Mouse (Mus musculus) hindbrain, embryonic 12.5 days (tissue): ENCODE measurements around the gene Ppp1r27. TPM values are rescaled to one million over a fixed set of nuclear protein-coding genes. Genes with fewer than 3 reads are reported as not detected.
"Not testable (repeated sequence)": the region's sequence is repeated elsewhere in the genome, so short reads cannot be mapped to it uniquely, and the experiment has no call there.

Source experiments
- ATAC-seq: fragments of 200-750 bp; cut with Nextera tagmentation; 2 replicates; pipeline ENCODE4 v1.8.0; 2017; ENCODE audit warnings: moderate TSS enrichment; ENCODE audit not compliant: low FRiP score
- H3K27ac ChIP-seq: fragments of 300-500 bp; sonication (generic); 2 replicates; pipeline ENCODE4 v1.5.1; 2016; ENCODE audit warnings: mild to moderate bottlenecking
- H3K27me3 ChIP-seq: fragments of 300-500 bp; sonication (generic); 2 replicates; pipeline ENCODE4 v1.6.1; 2016; ENCODE audit warnings: mild to moderate bottlenecking
- H3K36me3 ChIP-seq: fragments of 300-500 bp; sonication (generic); 2 replicates; pipeline ENCODE4 v1.6.1; 2016; ENCODE audit warnings: mild to moderate bottlenecking
- H3K4me1 ChIP-seq: fragments of 300-500 bp; sonication (generic); 2 replicates; pipeline ENCODE4 v1.6.1; 2016
- H3K4me2 ChIP-seq: fragments of 300-500 bp; sonication (generic); replicated peaks from 2 replicates; pipeline ENCODE4 v1.6.1; 2016; ENCODE audit warnings: mild to moderate bottlenecking
- H3K4me3 ChIP-seq: fragments of 300-500 bp; sonication (generic); 2 replicates; pipeline ENCODE4 v1.5.1; 2016; ENCODE audit warnings: mild to moderate bottlenecking
- H3K9ac ChIP-seq: fragments of 300-500 bp; sonication (generic); 2 replicates; pipeline ENCODE4 v1.6.1; 2016; ENCODE audit warnings: mild to moderate bottlenecking, moderate library complexity
- H3K9me3 ChIP-seq: fragments of 300-500 bp; sonication (generic); replicated peaks from 2 replicates; pipeline ENCODE4 v1.6.1; 2016; ENCODE audit warnings: mild to moderate bottlenecking
- WGBS: fragments of 180-500 bp; shearing (Covaris S2); methylation state at CpG from one replicate; pipeline ENCODE4 v1.1.7; 2016; 5-methylcytosine and 5-hydroxymethylcytosine counted together
- polyA plus RNA-seq: library from polyadenylated mRNA; unstranded; fragments of >200 nt; fragmentation: Nextera tagmentation; extraction: Ambion mirVana; gene quantifications from 2 replicates; pipeline ENCODE4 v1.2.1, GENCODE M21; 2016

Gene Ppp1r27
- not detected in 2 replicates for polyA plus RNA-seq

DNA sequence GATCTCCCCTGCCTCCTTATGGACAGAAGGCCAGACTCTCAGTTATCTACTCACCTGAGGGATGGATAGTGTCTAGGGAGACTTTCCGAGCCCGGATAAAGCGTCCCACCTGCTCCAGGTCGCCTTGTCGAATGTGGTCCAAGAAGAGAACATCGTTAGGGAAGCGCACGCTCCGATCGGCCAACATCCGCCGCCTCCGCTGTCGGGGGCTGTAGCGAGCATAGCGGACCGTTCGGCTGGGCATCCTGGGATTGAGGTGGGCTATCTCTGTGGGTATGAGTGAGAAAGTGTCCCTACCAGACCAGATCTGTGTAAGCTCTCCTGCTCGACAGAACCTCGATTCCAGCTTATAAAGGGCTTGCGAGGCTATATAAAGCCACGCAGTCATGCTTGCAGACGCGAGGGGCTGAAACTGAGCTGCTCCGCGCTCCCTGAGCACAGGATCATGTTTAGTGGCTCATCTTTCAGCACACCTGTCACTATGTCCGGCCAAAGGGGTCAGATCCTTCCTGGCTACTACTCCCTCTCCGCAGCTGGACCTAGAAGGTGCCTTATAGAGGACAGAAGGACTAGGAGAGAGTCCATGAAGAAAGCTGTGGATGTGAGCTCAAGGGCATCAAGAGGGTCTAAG, at the start of gene Ppp1r27:
Gene Ppp1r27 (minus strand): TSS at position 323 of the 631 bp plus-strand sequence.
- no peaks in the 10 kb centered on the region for H3K36me3 ChIP-seq
- H3K4me2 ChIP-seq: peak within 1 kb of the TSS; percentile 94
- H3K4me1 ChIP-seq: peaks cover 26% of the 10 kb centered on the region
- peak within 1 kb of the TSS; percentile 90 for H3K4me3 ChIP-seq
- no peaks in the 10 kb centered on the region for H3K9me3 ChIP-seq
- WGBS: 93% methylated on average over 28 of the region's 28 CpGs
- ATAC-seq: no peak
- H3K9ac ChIP-seq: peak within 1 kb of the TSS; percentile 98
- H3K27ac ChIP-seq: peak within 1 kb of the TSS; percentile 83
- no peaks in the 10 kb centered on the region for H3K27me3 ChIP-seq

- Histone ChIP-seq H3K4me2 (no peak overlapping the region), H3K27ac (no peak overlapping the region), H3K9ac (no peak overlapping the region), H3K4me3 (no peak overlapping the region), H3K9me3 (no peaks in the 10 kb centered on the region), H3K4me1 (peaks cover 21% of the 10 kb centered on the region), H3K36me3 (peaks cover 55% of the 10 kb centered on the region), H3K27me3 (no peaks in the 10 kb centered on the region)
- 98% methylated on average over 3 of the region's 3 CpGs for WGBS
- ATAC-seq: no peak
Observed at GRCm38 (mm10) chr11:120600716-120601115, 49.8 kb upstream of the Ppp1r27 start.

GRCm38 (mm10) chr11:120598990-120599549, 48.1 kb upstream of the Ppp1r27 start:
- ATAC-seq: no peak
- Histone ChIP-seq H3K27ac (peak overlapping the region; percentile 91), H3K4me3 (peak overlapping the region; percentile 83), H3K36me3 (peaks cover 52% of the 10 kb centered on the region), H3K4me2 (peak overlapping the region; percentile 96), H3K9me3 (no peaks in the 10 kb centered on the region), H3K4me1 (peaks cover 21% of the 10 kb centered on the region), H3K27me3 (no peaks in the 10 kb centered on the region), H3K9ac (peak overlapping the region; percentile 93)
- 44% methylated on average over 17 of the region's 17 CpGs for WGBS

DNA sequence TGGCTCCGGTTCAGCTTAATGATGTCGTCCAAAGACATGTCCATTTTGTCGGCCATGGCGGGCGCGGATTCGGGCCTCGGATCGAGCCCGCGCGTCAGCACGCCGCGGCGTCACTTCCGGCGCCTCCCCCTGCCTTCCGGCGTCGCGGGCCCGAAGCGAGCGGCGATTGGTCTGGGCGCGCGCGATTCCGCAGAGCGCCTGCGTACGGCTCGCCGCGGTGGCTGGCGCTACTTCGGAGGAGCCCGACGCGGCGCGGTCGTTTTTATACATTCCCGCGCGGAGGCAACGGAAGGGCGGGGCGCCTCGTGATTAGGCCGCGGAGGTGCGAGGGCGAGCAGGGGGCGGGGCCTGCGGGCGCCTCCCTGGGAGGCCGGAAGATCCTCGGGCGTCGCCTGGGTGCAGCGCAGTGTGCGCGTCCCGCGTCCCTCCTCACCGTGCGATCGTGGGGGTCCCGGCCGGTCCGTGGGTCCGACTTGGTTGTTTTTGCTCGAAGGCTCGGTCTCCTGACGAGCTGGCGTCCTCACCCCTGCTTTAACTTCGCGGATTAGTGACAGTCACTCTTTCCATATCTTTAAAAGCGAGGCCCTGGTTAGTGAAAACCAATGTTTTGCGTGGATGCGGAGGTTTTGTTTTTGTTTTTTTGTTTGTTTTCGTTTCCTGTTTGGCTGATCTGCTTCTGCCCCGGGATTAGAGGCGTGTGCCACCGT, 47.5 kb upstream of the Ppp1r27 start, which contains the start of the genes Alyref and Anapc11:
Gene Alyref (minus strand): TSS at position 83 of the 707 bp plus-strand sequence.
Gene Anapc11 (plus strand): TSS at position 139 of the 707 bp plus-strand sequence.
- Histone ChIP-seq H3K27ac (peak within 1 kb of the TSS; percentile 91), H3K4me2 (peak within 1 kb of the TSS; percentile 96), H3K4me1 (peaks cover 21% of the 10 kb centered on the region), H3K4me3 (peak within 1 kb of the TSS; percentile 83), H3K36me3 (peaks cover 52% of the 10 kb centered on the region), H3K9me3 (no peaks in the 10 kb centered on the region), H3K27me3 (no peaks in the 10 kb centered on the region), H3K9ac (peak within 1 kb of the TSS; percentile 93)
- peak; percentile 97 for ATAC-seq
- WGBS: under 1% methylated on average over 88 of the region's 88 CpGs

DNA sequence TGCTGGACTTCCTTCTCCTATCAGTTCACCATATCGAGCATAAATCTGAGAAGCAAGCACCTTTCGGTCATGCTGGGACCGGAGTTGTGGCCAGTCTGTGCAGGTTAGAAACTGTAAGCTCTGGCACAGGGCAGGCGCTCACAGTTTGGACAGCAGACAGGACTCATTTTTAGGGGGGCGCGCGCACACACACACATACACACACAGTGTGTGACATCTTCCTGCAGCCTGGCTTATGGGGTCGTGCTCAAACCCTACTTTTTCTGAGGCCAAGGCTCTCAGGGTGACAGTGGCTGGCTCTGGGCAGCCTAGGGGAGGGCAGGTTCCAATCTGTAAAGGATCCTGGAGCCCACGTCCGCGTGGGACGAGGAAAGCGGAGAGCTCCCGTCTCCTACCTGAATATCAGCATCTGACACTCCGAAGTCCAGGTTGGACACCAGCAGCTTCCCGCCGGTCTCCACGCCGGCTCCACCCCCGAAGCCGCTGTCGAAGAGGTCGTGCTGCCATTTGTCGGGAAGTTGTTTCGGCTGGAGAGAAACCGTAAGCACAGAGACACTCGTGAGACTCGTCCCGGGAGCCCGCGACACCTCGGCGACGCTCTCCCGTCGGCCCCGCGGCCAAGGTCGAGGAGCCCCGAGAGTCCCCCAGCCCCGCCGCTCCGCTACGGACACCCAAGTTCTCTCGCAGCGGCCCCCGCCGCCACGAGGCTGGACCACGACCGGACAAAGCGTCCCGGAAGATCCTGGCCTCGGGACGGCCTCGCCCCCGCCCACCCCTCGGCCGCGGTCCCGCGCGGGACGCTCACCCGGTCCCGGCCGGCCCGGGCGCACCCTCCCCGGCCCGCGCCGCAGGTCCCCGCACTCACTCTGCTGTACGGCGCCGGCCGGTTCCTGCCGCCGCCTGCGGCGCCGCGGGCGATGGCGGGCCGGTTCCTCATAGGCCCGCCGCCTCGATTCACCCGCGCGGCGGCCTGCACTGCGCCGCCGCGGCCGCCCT, 46.6 kb upstream of the Ppp1r27 start:
- H3K36me3 ChIP-seq: peaks cover 52% of the 10 kb centered on the region
- H3K4me3 ChIP-seq: peak overlapping the region; percentile 83
- ATAC-seq: peak; percentile 81
- no peaks in the 10 kb centered on the region for H3K27me3 ChIP-seq
- H3K9ac ChIP-seq: peak overlapping the region; percentile 93
- 4% methylated on average over 96 of the region's 99 CpGs for WGBS
- H3K9me3 ChIP-seq: no peaks in the 10 kb centered on the region
- peaks cover 21% of the 10 kb centered on the region for H3K4me1 ChIP-seq
- peak overlapping the region; percentile 91 for H3K27ac ChIP-seq
- H3K4me2 ChIP-seq: peak overlapping the region; percentile 96

DNA sequence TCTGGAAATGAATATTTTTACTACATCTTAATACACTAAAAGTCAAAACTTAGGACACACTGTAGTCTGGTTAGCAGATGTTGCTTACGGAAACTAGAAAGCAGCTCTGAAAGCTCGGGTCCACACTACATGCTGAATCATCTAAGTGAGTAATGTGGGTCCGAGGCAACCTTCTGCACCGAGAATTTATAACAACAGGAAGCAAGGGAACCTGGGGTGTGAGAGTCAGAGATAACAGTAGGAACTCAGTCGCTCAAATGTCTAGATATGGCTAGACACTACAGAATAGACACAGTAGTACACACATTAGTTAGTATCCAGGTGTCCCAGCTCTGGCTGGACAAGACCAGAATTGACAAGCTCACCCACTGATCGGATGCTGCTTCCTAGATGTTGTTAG, 37.6 kb upstream of the Ppp1r27 start:
- WGBS: 97% methylated on average over 6 of the region's 6 CpGs
- Histone ChIP-seq H3K4me1 (no peaks in the 10 kb centered on the region), H3K27me3 (no peaks in the 10 kb centered on the region), H3K27ac (no peak overlapping the region), H3K9ac (no peak overlapping the region), H3K4me2 (no peak overlapping the region), H3K4me3 (no peak overlapping the region), H3K36me3 (peaks cover 84% of the 10 kb centered on the region), H3K9me3 (no peaks in the 10 kb centered on the region; the same call in 1 of the 2 replicates)
- ATAC-seq: no peak

- no peaks in the 10 kb centered on the region for H3K27me3 ChIP-seq
- no peak overlapping the region for H3K27ac ChIP-seq
- H3K4me2 ChIP-seq: no peak overlapping the region
- H3K36me3 ChIP-seq: peaks cover 55% of the 10 kb centered on the region
- no peak overlapping the region for H3K9ac ChIP-seq
- H3K4me1 ChIP-seq: peaks cover 25% of the 10 kb centered on the region
- ATAC-seq: no peak
- no peak overlapping the region for H3K4me3 ChIP-seq
- H3K9me3 ChIP-seq: no peaks in the 10 kb centered on the region; the same call in 1 of the 2 replicates
- WGBS: 89% methylated on average over 1 of the region's 1 CpGs
Observed at GRCm38 (mm10) chr11:120583937-120584336, 33.0 kb upstream of the Ppp1r27 start.

DNA sequence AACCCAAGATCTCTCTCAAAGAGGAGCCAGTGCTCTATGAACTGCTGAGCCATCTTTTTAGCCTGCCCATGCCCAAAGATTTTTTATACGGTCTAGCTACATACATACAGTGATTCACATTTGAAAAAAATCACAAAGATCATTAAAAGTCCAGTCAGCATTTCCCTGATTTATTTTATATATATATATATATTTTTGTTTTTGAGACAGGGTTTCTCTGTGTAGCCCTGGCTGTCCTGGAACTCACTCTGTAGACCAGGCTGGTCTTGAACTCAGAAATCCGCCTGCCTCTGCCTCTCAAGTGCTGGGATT, 32.0 kb upstream of the Ppp1r27 start:
- 93% methylated on average over 2 of the region's 2 CpGs for WGBS
- Histone ChIP-seq H3K36me3 (peaks cover 57% of the 10 kb centered on the region), H3K4me1 (peaks cover 28% of the 10 kb centered on the region)
- not testable (repeated sequence) for H3K27ac ChIP-seq, H3K27me3 ChIP-seq, ATAC-seq, H3K4me3 ChIP-seq, H3K9me3 ChIP-seq, H3K9ac ChIP-seq, H3K4me2 ChIP-seq

- Histone ChIP-seq H3K9me3 (no peaks in the 10 kb centered on the region; the same call in 1 of the 2 replicates), H3K4me3 (peak overlapping the region; percentile 91), H3K9ac (peak overlapping the region; percentile 98), H3K4me1 (peaks cover 28% of the 10 kb centered on the region), H3K27ac (peak overlapping the region; percentile 93), H3K27me3 (no peaks in the 10 kb centered on the region), H3K36me3 (peaks cover 57% of the 10 kb centered on the region), H3K4me2 (peak overlapping the region; percentile 90)
- 0 out of 2 replicates have a peak, but pooled peaks have one; percentile 5 for ATAC-seq
- 71% methylated on average over 8 of the region's 8 CpGs for WGBS
Observed at GRCm38 (mm10) chr11:120582268-120582981, 31.5 kb upstream of the Ppp1r27 start.

GRCm38 (mm10) chr11:120581490-120582267, 30.7 kb upstream of the Ppp1r27 start, which contains the start of gene Arhgdia:
TSS of gene Arhgdia (minus strand) at chr11:120581624.
- Histone ChIP-seq H3K27me3 (no peaks in the 10 kb centered on the region), H3K9ac (peak within 1 kb of the TSS; percentile 98), H3K36me3 (peaks cover 56% of the 10 kb centered on the region), H3K4me2 (peak within 1 kb of the TSS; percentile 90), H3K9me3 (no peaks in the 10 kb centered on the region; the same call in 1 of the 2 replicates), H3K4me1 (peaks cover 28% of the 10 kb centered on the region), H3K27ac (peak within 1 kb of the TSS; percentile 93), H3K4me3 (peak within 1 kb of the TSS; percentile 91)
- 5% methylated on average over 68 of the region's 75 CpGs for WGBS
- peak; percentile 65 for ATAC-seq
